Mouse (Mus musculus) intestine, postnatal 0 days (tissue): Measurements from ENCODE around the gene Espn. TPM values are rescaled to one million over a fixed set of nuclear protein-coding genes. Genes with fewer than 3 reads are reported as not detected.

Experiments
- ATAC-seq: fragments of 200-750 bp; cut with Nextera tagmentation; 2 replicates; pipeline ENCODE4 v1.8.0; 2017; ENCODE audit warnings: mild to moderate bottlenecking, moderate TSS enrichment, moderate library complexity
- H3K27ac ChIP-seq: fragments of 300-500 bp; sonication (generic); 2 replicates; pipeline ENCODE4 v1.5.1; 2014; ENCODE audit warnings: mild to moderate bottlenecking, low read depth, low read length, moderate library complexity
- H3K27me3 ChIP-seq: fragments of 300-500 bp; sonication (generic); replicated peaks from 2 replicates; pipeline ENCODE4 v1.6.1; 2014; ENCODE audit warnings: low read length, mixed read lengths; ENCODE audit not compliant: control insufficient read depth, insufficient read depth
- H3K36me3 ChIP-seq: fragments of 300-500 bp; sonication (generic); 2 replicates; pipeline ENCODE4 v1.6.1; 2014; ENCODE audit warnings: mild to moderate bottlenecking, moderate library complexity; ENCODE audit not compliant: control insufficient read depth, insufficient read depth
- H3K4me1 ChIP-seq: fragments of 300-500 bp; sonication (generic); replicated peaks from 2 replicates; pipeline ENCODE4 v1.6.1; 2014; ENCODE audit warnings: antibody characterized with exemption, low read length, mixed read lengths; ENCODE audit not compliant: control insufficient read depth, insufficient read depth
- H3K4me2 ChIP-seq: fragments of 300-500 bp; sonication (generic); replicated peaks from 2 replicates; pipeline ENCODE4 v1.6.1; 2014; ENCODE audit warnings: low read depth, mild to moderate bottlenecking, moderate library complexity
- H3K4me3 ChIP-seq: fragments of 300-500 bp; sonication (generic); 2 replicates; pipeline ENCODE4 v1.5.1; 2014; ENCODE audit warnings: low read depth, low read length
- H3K9ac ChIP-seq: fragments of 300-500 bp; sonication (generic); 2 replicates; pipeline ENCODE4 v1.6.1; 2014; ENCODE audit warnings: mild to moderate bottlenecking, low read depth, low read length
- H3K9me3 ChIP-seq: fragments of 300-500 bp; sonication (generic); 2 replicates; pipeline ENCODE4 v1.6.1; 2016; ENCODE audit warnings: mixed run types; ENCODE audit not compliant: control insufficient read depth
- CTCF ChIP-seq: sonication (generic); IDR thresholded peaks from 2 replicates; pipeline ENCODE4 v1.5.1; 2016; ENCODE audit warnings: low read depth, mild to moderate bottlenecking, control low read depth, antibody characterized with exemption, moderate library complexity
- WGBS: fragments of 180-500 bp; shearing (Covaris S2); extraction: QIAGEN DNeasy Blood & Tissue Kit; methylation state at CpG from one replicate; pipeline ENCODE4 v1.1.7; 2014; 5-methylcytosine and 5-hydroxymethylcytosine counted together
- polyA plus RNA-seq: library from polyadenylated mRNA; unstranded; fragments of >200 nt; fragmentation: Nextera tagmentation; extraction: Ambion mirVana; gene quantifications from 2 replicates; pipeline ENCODE4 v1.2.1, GENCODE M21; 2015

The Espn gene
- polyA plus RNA-seq, 1 experiment from 2014 or later: 264 TPM

DNA sequence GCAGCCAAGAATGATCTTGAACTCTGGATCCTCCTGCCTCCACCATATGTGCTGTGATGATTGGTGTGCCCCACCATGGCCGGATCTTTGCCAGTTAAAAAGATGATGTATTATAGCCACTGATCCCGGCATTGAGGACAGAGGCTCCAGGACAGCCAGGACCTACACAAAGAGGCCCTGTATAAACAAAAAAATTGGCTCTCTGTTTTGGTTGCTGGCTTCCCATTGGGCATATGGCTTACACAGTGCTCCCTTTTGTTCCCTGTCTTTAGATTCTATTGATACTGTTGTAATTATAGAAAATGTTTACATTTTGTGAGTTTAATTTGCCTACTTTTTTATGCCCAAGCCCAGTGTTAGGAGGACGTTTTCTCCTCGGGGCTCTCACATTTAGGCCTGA lies 40.4 kb upstream of the Espn start:
- Histone ChIP-seq H3K4me1 (no peaks in the 10 kb centered on the region), H3K4me2 (no peak overlapping the region), H3K27me3 (no peaks in the 10 kb centered on the region), H3K9me3 (no peaks in the 10 kb centered on the region), H3K9ac (no peak overlapping the region), H3K4me3 (no peak overlapping the region), H3K36me3 (no peaks in the 10 kb centered on the region), H3K27ac (no peak overlapping the region)
- ATAC-seq: no peak
- no peak for TF ChIP-seq CTCF
- 62% methylated on average over 4 of the region's 4 CpGs for WGBS

DNA sequence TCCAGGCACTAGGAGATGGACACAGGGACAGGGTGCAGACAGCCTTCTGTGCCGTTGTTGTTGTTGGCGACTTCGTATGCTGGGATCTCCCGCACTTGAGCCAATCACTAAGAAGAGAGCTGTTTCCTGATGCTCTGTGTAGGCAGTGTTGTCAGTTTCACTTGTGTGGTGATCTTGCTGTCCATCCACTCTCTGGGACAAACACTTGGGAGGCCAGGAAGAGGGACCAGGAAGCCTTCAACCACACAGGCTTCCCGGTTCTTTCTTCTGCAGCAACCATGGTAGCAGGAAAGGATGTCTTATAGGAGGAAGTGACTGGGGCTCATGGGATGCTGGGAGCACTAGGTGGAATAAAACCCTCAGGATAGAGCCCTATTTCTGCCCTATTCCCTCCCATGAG lies 38.5 kb upstream of the Espn start:
- H3K27ac ChIP-seq: no peak overlapping the region; the same call in 1 of the 2 replicates
- no peak for ATAC-seq
- 0 out of 2 replicates have a peak, but pooled peaks cover 6% of the 10 kb centered on the region for H3K4me1 ChIP-seq
- H3K4me3 ChIP-seq: no peak overlapping the region
- TF ChIP-seq CTCF: no peak
- H3K9me3 ChIP-seq: no peaks in the 10 kb centered on the region
- no peak overlapping the region for H3K9ac ChIP-seq
- H3K4me2 ChIP-seq: no peak overlapping the region
- no peaks in the 10 kb centered on the region for H3K27me3 ChIP-seq
- no peaks in the 10 kb centered on the region for H3K36me3 ChIP-seq
- 71% methylated on average over 5 of the region's 5 CpGs for WGBS

DNA sequence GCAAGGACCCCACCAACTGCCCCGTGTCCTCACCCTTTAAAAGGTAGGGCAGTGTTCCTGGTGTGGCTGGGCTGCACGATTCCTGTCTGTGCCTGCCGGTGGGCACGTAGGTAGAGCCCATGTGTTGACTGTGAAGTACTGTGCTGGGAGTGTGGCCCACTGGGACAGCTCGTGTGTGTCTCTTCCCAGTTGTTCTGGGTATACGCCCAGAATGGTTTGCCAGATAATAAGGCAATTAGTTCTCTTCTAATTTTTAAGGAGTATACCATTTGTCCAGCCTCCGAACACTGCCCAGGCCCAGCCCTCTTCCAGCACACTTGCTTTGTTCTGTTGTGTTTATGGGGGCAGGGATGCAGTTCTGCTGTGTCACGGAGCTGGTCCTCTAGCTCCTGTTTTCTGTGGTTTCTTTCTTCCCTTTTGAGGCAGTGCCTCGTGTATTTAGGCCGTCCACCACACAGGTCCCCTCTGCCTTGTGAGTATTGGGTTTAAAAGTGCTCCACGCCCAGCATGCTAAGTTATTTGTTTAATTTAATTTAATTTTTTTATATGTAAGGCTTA lies 38.0 kb upstream of the Espn start:
- 73% methylated on average over 11 of the region's 11 CpGs for WGBS
- Histone ChIP-seq H3K36me3 (no peaks in the 10 kb centered on the region), H3K4me3 (no peak overlapping the region), H3K4me1 (0 out of 2 replicates have a peak, but pooled peaks cover 11% of the 10 kb centered on the region), H3K9ac (no peak overlapping the region), H3K9me3 (no peaks in the 10 kb centered on the region), H3K4me2 (no peak overlapping the region), H3K27ac (no peak overlapping the region; the same call in 1 of the 2 replicates), H3K27me3 (no peaks in the 10 kb centered on the region)
- ATAC-seq: no peak
- no peak for TF ChIP-seq CTCF

DNA sequence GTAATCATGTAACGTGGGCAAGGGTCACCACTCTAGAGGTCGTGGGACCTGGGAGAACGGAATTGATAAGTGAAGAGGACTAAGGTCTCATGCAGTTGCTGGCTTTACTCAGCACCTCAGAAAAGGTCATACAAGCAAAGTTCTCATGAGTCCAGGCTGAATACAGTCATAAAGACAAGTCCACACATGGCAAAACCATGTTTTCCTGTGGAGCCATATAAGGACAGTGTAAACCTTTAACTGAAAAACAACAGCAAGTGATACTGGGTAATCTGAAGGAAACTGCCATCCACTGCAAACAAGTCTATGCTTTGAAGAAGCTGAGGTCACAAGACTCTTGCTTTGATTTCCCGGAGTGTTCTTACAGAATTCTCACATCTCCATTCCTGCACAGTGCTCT lies 37.5 kb upstream of the Espn start:
- Histone ChIP-seq H3K27me3 (no peaks in the 10 kb centered on the region), H3K4me1 (0 out of 2 replicates have a peak, but pooled peaks cover 11% of the 10 kb centered on the region), H3K36me3 (no peaks in the 10 kb centered on the region), H3K4me2 (no peak overlapping the region), H3K9me3 (no peaks in the 10 kb centered on the region), H3K9ac (no peak overlapping the region), H3K27ac (no peak overlapping the region), H3K4me3 (no peak overlapping the region)
- no peak for ATAC-seq
- WGBS: 80% methylated on average over 4 of the region's 4 CpGs
- TF ChIP-seq CTCF: no peak

- Histone ChIP-seq H3K27ac (no peak overlapping the region), H3K36me3 (no peaks in the 10 kb centered on the region), H3K27me3 (no peaks in the 10 kb centered on the region), H3K4me3 (no peak overlapping the region), H3K4me1 (0 out of 2 replicates have a peak, but pooled peaks cover 11% of the 10 kb centered on the region), H3K9me3 (no peaks in the 10 kb centered on the region), H3K9ac (no peak overlapping the region), H3K4me2 (no peak overlapping the region)
- ATAC-seq: no peak
- WGBS: 88% methylated on average over 6 of the region's 6 CpGs
- TF ChIP-seq CTCF: no peak
These were observed 36.9 kb upstream of the Espn start for GRCm38 (mm10) chr4:152189071-152189470.

DNA sequence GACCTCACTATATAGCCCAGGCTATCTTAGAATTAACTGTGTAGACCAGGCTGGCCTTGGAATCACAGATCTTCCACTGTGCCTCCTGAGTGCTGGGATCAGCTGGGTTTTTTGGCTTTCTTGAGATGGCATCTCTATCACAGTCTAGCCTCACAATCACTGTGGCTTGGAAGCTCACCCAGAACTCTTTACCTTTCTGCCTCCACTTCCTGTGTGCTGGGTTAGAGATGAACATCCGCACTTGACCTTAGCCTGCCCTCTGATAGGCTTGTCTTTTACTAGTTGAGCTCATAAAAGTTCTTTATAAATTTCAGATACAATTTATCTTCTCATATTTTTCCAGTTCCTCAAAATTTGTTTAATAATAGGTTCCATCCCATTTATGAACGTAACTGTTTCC lies 36.5 kb upstream of the Espn start:
- H3K4me3 ChIP-seq: no peak overlapping the region
- no peaks in the 10 kb centered on the region for H3K36me3 ChIP-seq
- no peaks in the 10 kb centered on the region for H3K9me3 ChIP-seq
- WGBS: 90% methylated on average over 2 of the region's 2 CpGs
- TF ChIP-seq CTCF: no peak
- ATAC-seq: no peak
- no peaks in the 10 kb centered on the region for H3K27me3 ChIP-seq
- no peak overlapping the region for H3K4me2 ChIP-seq
- H3K4me1 ChIP-seq: 0 out of 2 replicates have a peak, but pooled peaks cover 11% of the 10 kb centered on the region
- no peak overlapping the region for H3K9ac ChIP-seq
- H3K27ac ChIP-seq: no peak overlapping the region
